ENCODE assay signal across 9 mouse cellular contexts in the genomic region with DNA sequence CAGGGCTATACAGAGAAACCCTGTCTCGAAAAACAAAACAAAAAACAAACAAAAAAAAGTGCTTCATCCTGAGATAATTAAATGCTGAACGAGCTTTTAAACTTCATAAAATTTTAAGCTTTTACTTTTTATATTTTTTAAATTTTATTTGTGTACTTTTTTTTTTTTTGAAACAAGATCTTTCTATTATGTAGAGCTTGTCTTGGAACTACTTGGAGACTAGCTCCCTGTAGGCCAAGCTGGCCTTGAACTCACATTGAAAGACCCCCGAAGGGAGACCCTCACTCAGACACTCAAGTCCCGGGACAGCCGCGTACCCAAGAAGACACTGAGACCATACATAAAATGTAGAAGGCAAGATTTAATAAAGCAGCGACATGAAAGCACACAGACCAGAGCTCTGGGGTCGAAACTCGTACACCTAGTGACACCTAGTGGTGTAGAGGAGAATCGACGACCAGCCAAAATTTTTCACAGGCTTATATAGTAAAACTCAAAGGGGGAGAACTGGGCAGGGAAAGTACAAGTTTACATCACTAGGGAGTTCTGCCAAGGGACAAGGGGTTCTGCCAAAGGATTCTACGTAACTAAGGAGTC. TPM values are rescaled to one million over a fixed set of nuclear protein-coding genes. Genes with fewer than 3 reads are reported as not detected.
DNase-seq lines count a peak whose midpoint lies in the region; ATAC-seq and TF ChIP-seq lines count a peak whose summit lies in the region.
"Not testable (repeated sequence)": the region's sequence is repeated elsewhere in the genome, so short reads cannot be mapped to it uniquely, and the experiment has no call there.
"Had no signal": no experiment of that assay in that cellular context is flagged by ENCODE, and none has a peak within 500 bp of the region (broad histone marks: within the 10 kb centered on the region; RNA-seq: fewer than 3 reads in every experiment).

No protein-coding gene starts in this region.

- TF ChIP-seq RAD21 in CH12.LX (IDR thresholded peaks at IDR 0.05; ENCODE audit: low read depth, low read length): peak; percentile 33

- peaks cover 14 to 44% of the 10 kb centered on the region in 2 experiments; a peak in 3 of 4 replicates for H3K4me1 ChIP-seq in CH12.LX (ENCODE audit: control insufficient read depth in 1 of 2, insufficient read depth in 2 of 2)
- not testable (repeated sequence) for H3K4me1 ChIP-seq in cerebellum, adult 2 months (ENCODE audit: control insufficient read depth, insufficient read depth, low read length); heart, adult 2 months (ENCODE audit: control insufficient read depth, insufficient read depth, low read length); midbrain, embryonic 11.5 days (ENCODE audit: control insufficient read depth, insufficient read depth, low read length)
- H3K4me1 ChIP-seq in liver, postnatal 0 days (ENCODE audit: insufficient read depth): peaks cover 17% of the 10 kb centered on the region; the same call in 1 of the 2 replicates

- not testable (repeated sequence) for H3K9ac ChIP-seq in CH12.LX (ENCODE audit: insufficient read depth, low read depth); heart, adult 2 months (ENCODE audit: low read depth, low read length); liver, postnatal 0 days (replicated peaks); midbrain, embryonic 11.5 days (ENCODE audit: low read length)

- TF ChIP-seq CTCF in CH12.LX (conservative IDR thresholded peaks at IDR 0.05 in 1 of 2, IDR thresholded peaks at IDR 0.05 in 1 of 2; ENCODE audit: low read depth in 2 of 2, low read length in 2 of 2): peak in 1 of 2 experiments; percentile 46; a peak in 2 of 4 replicates
- TF ChIP-seq CTCF in cerebellum, adult 2 months (IDR thresholded peaks at IDR 0.05; ENCODE audit: borderline replicate concordance, insufficient read depth, low read depth, low read length): peak; percentile 16; the same call in 1 of the 2 replicates
- peak; percentile 46 for TF ChIP-seq CTCF in heart, adult 2 months (IDR thresholded peaks at IDR 0.05)
- TF ChIP-seq CTCF in liver, postnatal 0 days (IDR thresholded peaks at IDR 0.05; ENCODE audit: low read depth): peak; percentile 62

- intact Hi-C loops in heart, adult 2 months (cut with DNase I): loop anchor here (10.0 kb wide), 1 partner anchor 337 kb away; no protein-coding TSS in a partner anchor

- not testable (repeated sequence) for H3K4me3 ChIP-seq in CH12.LX (replicated peaks in 1 of 3; ENCODE audit: low read depth in 2 of 3, low read length in 2 of 3, poor library complexity in 1 of 3); cerebellum, adult 2 months (replicated peaks; ENCODE audit: insufficient read depth, low read depth, low read length); heart, adult 2 months; liver, postnatal 0 days (ENCODE audit: low read depth, low read length); midbrain, embryonic 11.5 days (ENCODE audit: low read depth, low read length)

- not testable (repeated sequence) for H3K27ac ChIP-seq in CH12.LX (ENCODE audit: insufficient read depth, low read depth); cerebellum, adult 2 months (ENCODE audit: insufficient read depth, low read length); heart, adult 2 months; liver, postnatal 0 days (ENCODE audit: low read depth); midbrain, embryonic 11.5 days (ENCODE audit: low read depth, low read length)

- in situ Hi-C loops in CH12.LX (cut with MboI; ENCODE audit: low pct_ligation_motif_present, low pct_unique_long_range_greater_than_20kb, low sequenced_read_pairs): loop anchor here (5.0 to 10.0 kb wide), 2 partner anchors 35 to 447 kb away; no protein-coding TSS in a partner anchor

- not testable (repeated sequence) for ATAC-seq in liver, postnatal 0 days; midbrain, embryonic 11.5 days (ENCODE audit: low FRiP score)

- H3K27me3 ChIP-seq in CH12.LX (replicated peaks); cerebellum, adult 2 months (ENCODE audit: control insufficient read depth, insufficient read depth, low read length); heart, adult 2 months (ENCODE audit: control insufficient read depth, insufficient read depth, low read length); liver, postnatal 0 days (ENCODE audit: insufficient read depth, low read length); midbrain, embryonic 11.5 days (ENCODE audit: control insufficient read depth, insufficient read depth, low read length): not testable (repeated sequence)

- dilution Hi-C loops in CH12.LX (cut with MboI; ENCODE audit: extremely low pct_ligation_motif_present, extremely low pct_unique_long_range_greater_than_20kb, low sequenced_read_pairs): not testable (repeated sequence)

- H3K9me3 ChIP-seq in CH12.LX (replicated peaks; ENCODE audit: low read length): peaks cover 12% of the 10 kb centered on the region
- not testable (repeated sequence) for H3K9me3 ChIP-seq in liver, postnatal 0 days (ENCODE audit: low read length); midbrain, embryonic 11.5 days (ENCODE audit: control insufficient read depth, low read length)

- not testable (repeated sequence) for H3K79me2 ChIP-seq in CH12.LX (replicated peaks; ENCODE audit: control insufficient read depth, extremely low read depth, insufficient read depth, poor library complexity, severe bottlenecking); heart, adult 2 months (replicated peaks; ENCODE audit: control insufficient read depth, insufficient read depth, low read length)

- H3K4me2 ChIP-seq in CH12.LX (ENCODE audit: insufficient read depth, low read depth, poor library complexity, severe bottlenecking); liver, postnatal 0 days (ENCODE audit: low read depth, low read length); midbrain, embryonic 11.5 days: not testable (repeated sequence)

- not testable (repeated sequence) for TF ChIP-seq EP300 in CH12.LX (IDR thresholded peaks at IDR 0.05; ENCODE audit: low read length); heart, adult 2 months (IDR thresholded peaks at IDR 0.05; ENCODE audit: insufficient read depth, low read depth, low read length); liver, postnatal 0 days (IDR thresholded peaks at IDR 0.05; ENCODE audit: low read depth)

- DNase-seq in CH12.LX (ENCODE audit: extremely low read depth); cerebellum, adult 2 months; heart, adult 2 months; liver, postnatal 0 days: not testable (repeated sequence)
- DNase-seq in induced T-regulatory cell, adult 2 months (ENCODE audit: low read depth): peak; percentile 59
- peak; percentile 49 for DNase-seq in kidney, postnatal 14 days
- peak; percentile 86 for DNase-seq in midbrain, embryonic 11.5 days (ENCODE audit: low spot score, missing footprints)

- not testable (repeated sequence) for TF ChIP-seq POLR2A in CH12.LX (IDR thresholded peaks at IDR 0.05; ENCODE audit: low read depth, low read length); cerebellum, adult 2 months (IDR thresholded peaks at IDR 0.05; ENCODE audit: borderline replicate concordance, insufficient read depth, low read length); heart, adult 2 months (IDR thresholded peaks at IDR 0.05; ENCODE audit: insufficient read depth, low read depth, low read length)

- WGBS in cerebellum, adult 2 months: 21% methylated on average over 11 of the region's 12 CpGs
- WGBS in heart, adult 2 months: 17% methylated on average over 11 of the region's 12 CpGs
- 19% methylated on average over 11 of the region's 12 CpGs for WGBS in liver, postnatal 0 days (ENCODE audit: insufficient replicate concordance)
- 23% methylated on average over 11 of the region's 12 CpGs for WGBS in midbrain, embryonic 11.5 days

- H3K36me3 ChIP-seq in CH12.LX (replicated peaks in 1 of 2; ENCODE audit: control insufficient read depth in 1 of 2, insufficient read depth in 1 of 2, low read length in 1 of 2); heart, adult 2 months (ENCODE audit: control insufficient read depth, insufficient read depth, low read length); liver, postnatal 0 days (replicated peaks; ENCODE audit: insufficient read depth, low read length); midbrain, embryonic 11.5 days (ENCODE audit: control insufficient read depth, insufficient read depth, low read length): not testable (repeated sequence)

RNA-seq across cellular contexts. Expression of gene Tmem119, which starts 11.6 kb away (rescaled TPM):
- total RNA-seq in CH12.LX (2012; rRNA removed) (0.30 and 0.46 TPM in 2 replicates), CH12.LX (2014; rRNA removed) (0.55 and 1.0 TPM in 2 replicates)
- 0.97 and 1.5 TPM in 2 replicates for polyA plus RNA-seq in CH12.LX (2012; ENCODE audit: insufficient read length, low read depth)
- polyA plus RNA-seq in cerebellum, adult 2 months (2012; rRNA removed): 6.0 and 7.4 TPM in 2 replicates
- total RNA-seq in heart, adult 2 months (2021): 1 to 10 TPM; 3.6 to 5.8 TPM
- 7.3 and 12.0 TPM in 2 replicates for polyA plus RNA-seq in heart, adult 2 months (2012; rRNA removed)
- polyA plus RNA-seq in liver, postnatal 0 days (2015; fragmentation: Nextera tagmentation; extraction: Ambion mirVana): 3.2 and 3.4 TPM in 2 replicates
- polyA plus RNA-seq in midbrain, embryonic 11.5 days (2014; fragmentation: Nextera tagmentation; extraction: Ambion mirVana): 9.9 and 10.9 TPM in 2 replicates
- polyA plus RNA-seq: inflammation-experienced regulatory T-cells, adult 6 months; Patski had no signal

RNA-seq across cellular contexts. Expression of gene Selplg, which starts 20.5 kb away (rescaled TPM):
- 50.5 and 58.5 TPM in 2 replicates for total RNA-seq in CH12.LX (2012; rRNA removed)
- total RNA-seq in CH12.LX (2014; rRNA removed): 27.9 and 29.4 TPM in 2 replicates
- polyA plus RNA-seq in CH12.LX (2012; ENCODE audit: insufficient read length, low read depth): 34.2 and 41.6 TPM in 2 replicates
- 12.0 and 13.6 TPM in 2 replicates for polyA plus RNA-seq in cerebellum, adult 2 months (2012; rRNA removed)
- 1 to 10 TPM; 3.4 to 4.5 TPM for total RNA-seq in heart, adult 2 months (2021)
- polyA plus RNA-seq in heart, adult 2 months (2012; rRNA removed): 5.7 and 14.1 TPM in 2 replicates
- 18.9 and 21.5 TPM in 2 replicates for polyA plus RNA-seq in liver, postnatal 0 days (2015; fragmentation: Nextera tagmentation; extraction: Ambion mirVana)
- polyA plus RNA-seq in midbrain, embryonic 11.5 days (2014; fragmentation: Nextera tagmentation; extraction: Ambion mirVana): 1.3 TPM in 2 replicates

RNA-seq across cellular contexts. Expression of gene Iscu, which starts 39.4 kb away (rescaled TPM):
- total RNA-seq in CH12.LX (2012; rRNA removed) (79.3 and 81.5 TPM in 2 replicates), CH12.LX (2014; rRNA removed) (70.6 and 72.1 TPM in 2 replicates)
- polyA plus RNA-seq in CH12.LX (2012; ENCODE audit: insufficient read length, low read depth): 83.0 and 86.7 TPM in 2 replicates
- polyA plus RNA-seq in cerebellum, adult 2 months (2012; rRNA removed): 302 and 362 TPM in 2 replicates
- total RNA-seq in heart, adult 2 months (2021): 100 to 1,000 TPM; 176 to 202 TPM
- polyA plus RNA-seq in heart, adult 2 months (2012; rRNA removed): 168 and 212 TPM in 2 replicates
- 109 TPM in 2 replicates for polyA plus RNA-seq in liver, postnatal 0 days (2015; fragmentation: Nextera tagmentation; extraction: Ambion mirVana)
- 117 and 121 TPM in 2 replicates for polyA plus RNA-seq in midbrain, embryonic 11.5 days (2014; fragmentation: Nextera tagmentation; extraction: Ambion mirVana)

RNA-seq across cellular contexts. Expression of gene Sart3, which starts 39.6 kb away (rescaled TPM):
- total RNA-seq in CH12.LX (2012; rRNA removed) (66.1 and 67.0 TPM in 2 replicates), CH12.LX (2014; rRNA removed) (27.2 and 28.8 TPM in 2 replicates)
- polyA plus RNA-seq in CH12.LX (2012; ENCODE audit: insufficient read length, low read depth): 104 and 113 TPM in 2 replicates
- polyA plus RNA-seq in cerebellum, adult 2 months (2012; rRNA removed): 43.5 and 47.5 TPM in 2 replicates
- total RNA-seq in heart, adult 2 months (2021): 10 to 100 TPM; 12.2 to 14.4 TPM
- 10.2 and 13.6 TPM in 2 replicates for polyA plus RNA-seq in heart, adult 2 months (2012; rRNA removed)
- polyA plus RNA-seq in liver, postnatal 0 days (2015; fragmentation: Nextera tagmentation; extraction: Ambion mirVana): 6.9 and 7.9 TPM in 2 replicates
- polyA plus RNA-seq in midbrain, embryonic 11.5 days (2014; fragmentation: Nextera tagmentation; extraction: Ambion mirVana): 49.6 and 55.2 TPM in 2 replicates
